Mouse (Mus musculus) MEL (cell line): ENCODE results near the gene Tnpo1. TPM values are rescaled to one million over a fixed set of nuclear protein-coding genes. Genes with fewer than 3 reads are reported as not detected.

Experiments used
- DNase-seq: peaks from one replicate; pipeline ENCODE4 v3.0.0; 2011; ENCODE audit warnings: low read depth, low spot score
- H3K27ac ChIP-seq: 2 replicates; pipeline ENCODE4 v1.5.1; 2012; ENCODE audit warnings: low read depth, mild to moderate bottlenecking, control low read depth, low read length, moderate library complexity; ENCODE audit not compliant: control insufficient read depth
- H3K27me3 ChIP-seq, 2 experiments: fragments of 150-350 bp in 1 of 2; sonication (generic) in 1 of 2; 2 replicates each; pipeline ENCODE4 v1.6.1; 2012; ENCODE audit warnings: low read length in 2 of 2, mild to moderate bottlenecking in 2 of 2, improper control_type of control experiment in 1 of 2, moderate library complexity in 1 of 2; ENCODE audit not compliant: insufficient read depth in 2 of 2, control insufficient read depth in 1 of 2
- H3K36me3 ChIP-seq, 2 experiments: 2 replicates each; pipeline ENCODE4 v1.6.1; 2012 to 2014; ENCODE audit warnings: low read length in 2 of 2, improper control_type of control experiment in 1 of 2, inconsistent platforms in 1 of 2, mild to moderate bottlenecking in 1 of 2; ENCODE audit not compliant: insufficient read depth in 2 of 2, control insufficient read depth in 1 of 2
- H3K4me1 ChIP-seq, 2 experiments: fragments of 150-350 bp in 1 of 2; sonication (generic) in 1 of 2; 2 replicates each; pipeline ENCODE4 v1.6.1; 2012; ENCODE audit warnings: low read length in 2 of 2, improper control_type of control experiment in 1 of 2, mild to moderate bottlenecking in 1 of 2; ENCODE audit not compliant: insufficient read depth in 2 of 2, control insufficient read depth in 1 of 2
- H3K4me3 ChIP-seq, 2 experiments: fragments of 150-350 bp in 1 of 2; sonication (generic) in 1 of 2; 2 replicates each; pipeline ENCODE4 v1.5.1; 2012; ENCODE audit warnings: low read depth in 2 of 2, low read length in 2 of 2, mild to moderate bottlenecking in 2 of 2, moderate library complexity in 2 of 2, control low read depth in 1 of 2, improper control_type of control experiment in 1 of 2; ENCODE audit not compliant: control insufficient read depth in 1 of 2, insufficient read depth in 1 of 2
- H3K79me2 ChIP-seq: 2 replicates; pipeline ENCODE4 v1.6.1; 2012; ENCODE audit warnings: mild to moderate bottlenecking, low read length, moderate library complexity; ENCODE audit not compliant: control insufficient read depth, poor library complexity, insufficient read depth
- H3K9ac ChIP-seq: 2 replicates; pipeline ENCODE4 v1.6.1; 2012; ENCODE audit warnings: low read depth, mild to moderate bottlenecking, control low read depth, low read length, moderate library complexity; ENCODE audit not compliant: control insufficient read depth, poor library complexity, severe bottlenecking
- H3K9me3 ChIP-seq: fragments of 150-350 bp; sonication (generic); replicated peaks from 2 replicates; pipeline ENCODE4 v1.6.1; 2012; ENCODE audit warnings: mild to moderate bottlenecking, low read length, improper control_type of control experiment, moderate library complexity; ENCODE audit not compliant: insufficient read depth
- BHLHE40 ChIP-seq: IDR thresholded peaks from 2 replicates; pipeline ENCODE4 v1.6.1; 2012; ENCODE audit warnings: low read depth, mild to moderate bottlenecking, inconsistent platforms, low read length, improper control_type of control experiment, borderline replicate concordance
- CHD2 ChIP-seq: IDR thresholded peaks from 2 replicates; pipeline ENCODE4 v1.6.1; 2011; ENCODE audit warnings: low read length, improper control_type of control experiment
- CTCF ChIP-seq, 3 experiments: IDR thresholded peaks in 2 of 3; conservative IDR thresholded peaks in 1 of 3; 2 replicates each; pipeline ENCODE4 v1.5.1; 2011 to 2012; ENCODE audit warnings: low read length in 3 of 3, low read depth in 2 of 3, mild to moderate bottlenecking in 2 of 3, improper control_type of control experiment in 1 of 3, inconsistent platforms in 1 of 3, mixed read lengths in 1 of 3, moderate library complexity in 1 of 3; ENCODE audit not compliant: control insufficient read depth in 1 of 3, insufficient read depth in 1 of 3, poor library complexity in 1 of 3, severe bottlenecking in 1 of 3
- E2F4 ChIP-seq: IDR thresholded peaks from 2 replicates; pipeline ENCODE4 v1.6.1; 2011; ENCODE audit warnings: low read depth, low read length, improper control_type of control experiment, borderline replicate concordance
- EP300 ChIP-seq, 2 experiments: IDR thresholded peaks; 2 replicates each; pipeline ENCODE4 v1.6.1; 2011; ENCODE audit warnings: improper control_type of control experiment in 2 of 2, low read length in 2 of 2, low read depth in 1 of 2, mild to moderate bottlenecking in 1 of 2
- GATA1 ChIP-seq: IDR thresholded peaks from 2 replicates; pipeline ENCODE4 v1.6.1; 2011; ENCODE audit warnings: low read depth, low read length, improper control_type of control experiment
- HCFC1 ChIP-seq: IDR thresholded peaks from 2 replicates; pipeline ENCODE4 v1.6.1; 2012; ENCODE audit warnings: low read depth, mild to moderate bottlenecking, inconsistent platforms, low read length, improper control_type of control experiment, moderate library complexity
- JUND ChIP-seq: IDR thresholded peaks from 2 replicates; pipeline ENCODE4 v1.6.1; 2011; ENCODE audit warnings: low read depth, mild to moderate bottlenecking, improper control_type of control experiment, low read length
- MEF2A ChIP-seq: IDR thresholded peaks from 2 replicates; pipeline ENCODE4 v1.6.1; 2014; ENCODE audit warnings: low read depth, mild to moderate bottlenecking, inconsistent platforms, low read length, improper control_type of control experiment; ENCODE audit not compliant: poor library complexity, insufficient replicate concordance, severe bottlenecking; ENCODE audit errors: extremely low read depth
- MYB ChIP-seq: IDR thresholded peaks from 2 replicates; pipeline ENCODE4 v1.6.1; 2011; ENCODE audit warnings: mild to moderate bottlenecking, low read depth, low read length, improper control_type of control experiment
- MYC ChIP-seq: IDR thresholded peaks from 2 replicates; pipeline ENCODE4 v1.6.1; 2011; ENCODE audit warnings: low read depth, mild to moderate bottlenecking, low read length, improper control_type of control experiment, moderate library complexity
- NELFE ChIP-seq: IDR thresholded peaks from 2 replicates; pipeline ENCODE4 v1.6.1; 2011; ENCODE audit warnings: low read depth, low read length, improper control_type of control experiment
- POLR2A ChIP-seq, 2 experiments: IDR thresholded peaks; 2 replicates each; pipeline ENCODE4 v1.6.1; 2011 to 2012; ENCODE audit warnings: low read length in 2 of 2, mild to moderate bottlenecking in 2 of 2, control low read depth in 1 of 2, improper control_type of control experiment in 1 of 2, low read depth in 1 of 2, moderate library complexity in 1 of 2; ENCODE audit not compliant: control insufficient read depth in 1 of 2, insufficient read depth in 1 of 2, poor library complexity in 1 of 2
- POLR2AphosphoS2 ChIP-seq: IDR thresholded peaks from 2 replicates; pipeline ENCODE4 v1.6.1; 2011; ENCODE audit warnings: low read length, improper control_type of control experiment
- POLR2AphosphoS5 ChIP-seq: IDR thresholded peaks from 2 replicates; pipeline ENCODE4 v1.6.1; 2012; ENCODE audit warnings: low read depth, borderline replicate concordance, mild to moderate bottlenecking, inconsistent platforms, low read length, moderate library complexity, mixed read lengths
- RCOR1 ChIP-seq: IDR thresholded peaks from 2 replicates; pipeline ENCODE4 v1.6.1; 2012; ENCODE audit warnings: low read depth, mild to moderate bottlenecking, inconsistent platforms, low read length, improper control_type of control experiment
- TAL1 ChIP-seq: IDR thresholded peaks from 2 replicates; pipeline ENCODE4 v1.6.1; 2012; ENCODE audit warnings: mild to moderate bottlenecking, inconsistent platforms, low read length, moderate library complexity, mixed read lengths
- TBP ChIP-seq: IDR thresholded peaks from 2 replicates; pipeline ENCODE4 v1.8.0; 2011; ENCODE audit warnings: low read depth, low read length, improper control_type of control experiment
- UBTF ChIP-seq: IDR thresholded peaks from 2 replicates; pipeline ENCODE4 v1.6.1; 2012; ENCODE audit warnings: low read depth, mild to moderate bottlenecking, inconsistent platforms, low read length, improper control_type of control experiment, moderate library complexity, borderline replicate concordance; ENCODE audit not compliant: insufficient read depth
- USF1 ChIP-seq: IDR thresholded peaks from 2 replicates; pipeline ENCODE4 v1.6.1; 2014; ENCODE audit warnings: low read depth, mild to moderate bottlenecking, inconsistent platforms, low read length, improper control_type of control experiment, moderate library complexity
- USF2 ChIP-seq, 2 experiments: IDR thresholded peaks; 2 replicates each; pipeline ENCODE4 v1.6.1; 2011 to 2012; ENCODE audit warnings: improper control_type of control experiment in 2 of 2, low read length in 2 of 2, borderline replicate concordance in 1 of 2, inconsistent platforms in 1 of 2, low read depth in 1 of 2, mild to moderate bottlenecking in 1 of 2; ENCODE audit not compliant: insufficient read depth in 1 of 2
- ZC3H11A ChIP-seq: IDR thresholded peaks from 2 replicates; pipeline ENCODE4 v1.6.1; 2012; ENCODE audit warnings: low read depth, mild to moderate bottlenecking, inconsistent platforms, low read length, improper control_type of control experiment
- ZMIZ1 ChIP-seq: IDR thresholded peaks from 2 replicates; pipeline ENCODE4 v1.6.1; 2012; ENCODE audit warnings: low read depth, mild to moderate bottlenecking, inconsistent platforms, low read length, improper control_type of control experiment, moderate library complexity
- polyA plus RNA-seq, 2 experiments: library from polyadenylated mRNA; stranded (reverse) in 1 of 2; unstranded in 1 of 2; fragments of >175 nt in 1 of 2; fragments of >200 nt in 1 of 2; gene quantifications; 2 replicates each; pipeline versions ENCODE4 v1.2.1 to v1.2.4; 2012; ENCODE audit warnings: low replicate concordance in 2 of 2, low read depth in 1 of 2; ENCODE audit not compliant: insufficient read length in 2 of 2, insufficient read depth in 1 of 2, missing spikeins in 1 of 2
- total RNA-seq: library from RNA; depleted of rRNA; stranded (reverse); fragments of 300-350 nt; gene quantifications from 2 replicates; pipeline ENCODE4 v1.2.3, GENCODE M21; 2012

Tnpo1 gene
- total and polyA plus RNA-seq, 3 experiments: 48.0 to 123 (median 89.6) TPM

DNA sequence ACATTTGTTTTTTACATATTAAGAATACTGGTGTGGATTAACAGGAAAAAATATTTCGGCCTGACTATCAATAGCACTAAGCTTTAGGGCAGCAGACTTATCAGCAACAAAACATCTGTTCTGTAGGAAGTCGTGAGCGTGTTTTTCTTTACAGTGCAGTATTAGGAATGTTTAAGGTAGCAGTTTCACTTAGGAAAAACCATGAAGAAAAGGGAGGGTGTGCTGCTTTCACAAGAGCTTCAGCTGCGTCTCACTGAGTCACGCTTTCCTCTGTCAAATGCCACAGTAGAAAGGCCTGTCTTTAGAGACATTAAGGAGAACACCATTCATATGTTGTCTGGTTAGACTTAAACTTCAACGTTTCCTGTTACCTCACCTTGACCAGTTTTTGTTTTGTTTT is 116.0 kb downstream of the Tnpo1 start (continued):
- TF ChIP-seq JUND (no peak), POLR2AphosphoS2 (no peak), TBP (0 out of 2 replicates have a peak, but pooled peaks have one; percentile 19), BHLHE40 (peak; percentile 70), MYB (no peak), ZMIZ1 (no peak), NELFE (no peak), MEF2A (no peak)
- TF ChIP-seq, all 39 proteins: peak for 11

DNA sequence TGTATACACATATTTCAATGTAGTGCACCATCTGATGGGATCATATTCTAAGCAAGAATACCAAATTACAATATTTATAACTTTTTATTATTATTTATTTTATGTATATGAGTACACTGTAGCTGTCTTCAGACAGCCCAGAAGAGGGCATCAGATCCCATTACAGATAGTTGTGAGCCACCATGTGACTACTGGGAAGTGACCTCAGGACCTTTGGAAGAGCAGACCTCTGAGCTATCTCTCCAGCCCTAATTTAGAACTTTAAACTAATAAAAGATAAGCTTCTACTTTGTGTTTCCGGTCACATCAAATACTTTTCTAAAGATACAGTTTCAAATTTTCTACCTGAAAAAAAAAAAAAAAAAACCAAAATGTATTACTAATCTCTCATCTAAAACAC is 117.1 kb downstream of the Tnpo1 start:
- Histone ChIP-seq H3K4me3 (no peak overlapping the region), H3K27me3 (no peaks in the 10 kb centered on the region), H3K79me2 (peaks cover 19% of the 10 kb centered on the region), H3K27ac (no peak overlapping the region), H3K36me3 (peaks cover 0 to 34% of the 10 kb centered on the region in 2 experiments; a peak in 2 of 4 replicates), H3K9ac (no peak overlapping the region), H3K9me3 (no peaks in the 10 kb centered on the region), H3K4me1 (peaks cover 14 to 27% of the 10 kb centered on the region in 2 experiments)
- no peak for DNase-seq
- TF ChIP-seq POLR2A (IDR thresholded peaks at IDR 0.05; ENCODE audit: control insufficient read depth in 1 of 2, insufficient read depth in 1 of 2, low read depth in 1 of 2, low read length in 2 of 2, poor library complexity in 1 of 2): no peak
- no peak for TF ChIP-seq EP300 (IDR thresholded peaks at IDR 0.05; ENCODE audit: low read depth in 1 of 2, low read length in 2 of 2)
- no peak for TF ChIP-seq GATA1
- TF ChIP-seq CHD2: no peak
- no peak for TF ChIP-seq TAL1
- TF ChIP-seq MYC: 0 out of 2 replicates have a peak, but pooled peaks have one; percentile 23
- TF ChIP-seq USF1: peak; percentile 74
- TF ChIP-seq HCFC1: no peak
- TF ChIP-seq MYB: no peak
- no peak for TF ChIP-seq UBTF
- TF ChIP-seq RCOR1: no peak
- no peak for TF ChIP-seq MEF2A
- 0 out of 6 replicates have a peak, but pooled peaks of 2 of the 3 experiments have one; percentile 1 to 2 for TF ChIP-seq CTCF (IDR thresholded peaks at IDR 0.05 in 2 of 3, conservative IDR thresholded peaks at IDR 0.05 in 1 of 3; ENCODE audit: control insufficient read depth in 1 of 3, insufficient read depth in 1 of 3, low read depth in 2 of 3, low read length in 3 of 3, poor library complexity in 1 of 3, severe bottlenecking in 1 of 3)
- TF ChIP-seq E2F4: no peak
- TF ChIP-seq POLR2AphosphoS5: no peak
- TF ChIP-seq USF2 (IDR thresholded peaks at IDR 0.05; ENCODE audit: borderline replicate concordance in 1 of 2, insufficient read depth in 1 of 2, low read depth in 1 of 2, low read length in 2 of 2): no peak
- no peak for TF ChIP-seq ZC3H11A
- TF ChIP-seq POLR2AphosphoS2: no peak
- TF ChIP-seq TBP: no peak
